Mouse (Mus musculus): ENCODE measurements around the gene Olfr1208. TPM values are rescaled to one million over a fixed set of nuclear protein-coding genes. Genes with fewer than 3 reads are reported as not detected.

Gene Olfr1208
- polyA plus RNA-seq (2015; fragmentation: Nextera tagmentation; extraction: Ambion mirVana): not detected in 2 replicates

GRCm38 (mm10) chr2:88902211-88902610, at the start of gene Olfr1208:
TSS of gene Olfr1208 (minus strand) at chr2:88902311.
- no peaks in the 10 kb centered on the region for H3K4me1 ChIP-seq
- no peaks in the 10 kb centered on the region for H3K27me3 ChIP-seq
- no peak within 1 kb of the TSS for H3K4me3 ChIP-seq
- H3K27ac ChIP-seq: no peak within 1 kb of the TSS
- H3K9ac ChIP-seq: no peak within 1 kb of the TSS
- H3K9me3 ChIP-seq: no peaks in the 10 kb centered on the region
- no peak within 1 kb of the TSS for H3K4me2 ChIP-seq
- no peak for ATAC-seq (ENCODE audit: insufficient number of reproducible peaks, insufficient read depth, low FRiP score, low TSS enrichment, low read depth)
- no peaks in the 10 kb centered on the region for H3K36me3 ChIP-seq

- no peak within 1 kb of the TSS for H3K4me3 ChIP-seq
- no peak for ATAC-seq (ENCODE audit: insufficient number of reproducible peaks, insufficient read depth, low FRiP score, low TSS enrichment, low read depth)
Measured at GRCm38 (mm10) chr2:88938011-88938410, 35.9 kb upstream of the Olfr1208 start, which contains the start of gene Olfr1211. TSS of gene Olfr1211 (minus strand) at chr2:88938111.

GRCm38 (mm10) chr2:88915057-88915456, 12.9 kb upstream of the Olfr1208 start, which contains the start of gene Olfr1209:
TSS of gene Olfr1209 (minus strand) at chr2:88915157.
- Histone ChIP-seq H3K27me3 (no peaks in the 10 kb centered on the region), H3K4me3 (no peak within 1 kb of the TSS), H3K9ac (no peak within 1 kb of the TSS), H3K27ac (no peak within 1 kb of the TSS), H3K4me1 (no peaks in the 10 kb centered on the region), H3K4me2 (no peak within 1 kb of the TSS), H3K9me3 (no peaks in the 10 kb centered on the region), H3K36me3 (no peaks in the 10 kb centered on the region)
- ATAC-seq (ENCODE audit: insufficient number of reproducible peaks, insufficient read depth, low FRiP score, low TSS enrichment, low read depth): no peak
- WGBS: 90% methylated on average over 3 of the region's 3 CpGs

More at GRCm38 (mm10) chr2:88938011-88938410, 35.9 kb upstream of the Olfr1208 start, which contains the start of gene Olfr1211:
- Histone ChIP-seq H3K4me2 (no peak within 1 kb of the TSS), H3K9ac (no peak within 1 kb of the TSS), H3K9me3 (no peaks in the 10 kb centered on the region), H3K36me3 (no peaks in the 10 kb centered on the region), H3K27ac (no peak within 1 kb of the TSS), H3K4me1 (no peaks in the 10 kb centered on the region), H3K27me3 (no peaks in the 10 kb centered on the region)
- 88% methylated on average over 1 of the region's 1 CpGs for WGBS

- Histone ChIP-seq H3K27ac (no peak within 1 kb of the TSS), H3K4me2 (no peak within 1 kb of the TSS), H3K9me3 (no peaks in the 10 kb centered on the region), H3K4me1 (no peaks in the 10 kb centered on the region), H3K4me3 (no peak within 1 kb of the TSS), H3K9ac (no peak within 1 kb of the TSS), H3K27me3 (no peaks in the 10 kb centered on the region), H3K36me3 (no peaks in the 10 kb centered on the region)
- ATAC-seq (ENCODE audit: insufficient number of reproducible peaks, insufficient read depth, low FRiP score, low TSS enrichment, low read depth): no peak
- WGBS: 79% methylated on average over 2 of the region's 2 CpGs
Measured at GRCm38 (mm10) chr2:88862931-88863330, 39.2 kb downstream of the Olfr1208 start, which contains the start of gene Olfr1206. TSS of gene Olfr1206 (plus strand) at chr2:88863231.

GRCm38 (mm10) chr2:88848992-88849391, 53.1 kb downstream of the Olfr1208 start, which contains the start of gene Olfr1204:
TSS of gene Olfr1204 (plus strand) at chr2:88849292.
- Histone ChIP-seq H3K36me3 (no peaks in the 10 kb centered on the region), H3K4me3 (no peak within 1 kb of the TSS), H3K9ac (no peak within 1 kb of the TSS), H3K4me2 (no peak within 1 kb of the TSS), H3K27ac (no peak within 1 kb of the TSS), H3K4me1 (no peaks in the 10 kb centered on the region), H3K9me3 (no peaks in the 10 kb centered on the region), H3K27me3 (no peaks in the 10 kb centered on the region)
- ATAC-seq (ENCODE audit: insufficient number of reproducible peaks, insufficient read depth, low FRiP score, low TSS enrichment, low read depth): no peak
- 85% methylated on average over 1 of the region's 1 CpGs for WGBS

Other genes starting within 250 kb of the Olfr1208 start
- not detected in 2 replicates for gene Olfr1193, start 226.7 kb downstream of the Olfr1208 start, polyA plus RNA-seq (2015; fragmentation: Nextera tagmentation; extraction: Ambion mirVana)
- gene Olfr1195, start 213.1 kb downstream of the Olfr1208 start, polyA plus RNA-seq (2015; fragmentation: Nextera tagmentation; extraction: Ambion mirVana): not detected in 2 replicates
- gene Olfr1196, start 197.7 kb downstream of the Olfr1208 start, polyA plus RNA-seq (2015; fragmentation: Nextera tagmentation; extraction: Ambion mirVana): not detected in 2 replicates
- gene Olfr1197, start 169.9 kb downstream of the Olfr1208 start, polyA plus RNA-seq (2015; fragmentation: Nextera tagmentation; extraction: Ambion mirVana): not detected in 2 replicates
- gene Olfr1198, start 150.9 kb downstream of the Olfr1208 start, polyA plus RNA-seq (2015; fragmentation: Nextera tagmentation; extraction: Ambion mirVana): not detected in 2 replicates
- gene Olfr1199, start 141.8 kb downstream of the Olfr1208 start, polyA plus RNA-seq (2015; fragmentation: Nextera tagmentation; extraction: Ambion mirVana): not detected in 2 replicates
- gene Olfr1200, start 131.8 kb downstream of the Olfr1208 start, polyA plus RNA-seq (2015; fragmentation: Nextera tagmentation; extraction: Ambion mirVana): not detected in 2 replicates
- gene Olfr1201, start 109.3 kb downstream of the Olfr1208 start, polyA plus RNA-seq (2015; fragmentation: Nextera tagmentation; extraction: Ambion mirVana): not detected in 2 replicates
- gene Olfr1202, start 87.8 kb downstream of the Olfr1208 start, polyA plus RNA-seq (2015; fragmentation: Nextera tagmentation; extraction: Ambion mirVana): not detected in 2 replicates
- not detected in 2 replicates for gene Olfr1205, start 72.6 kb downstream of the Olfr1208 start, polyA plus RNA-seq (2015; fragmentation: Nextera tagmentation; extraction: Ambion mirVana)
- gene Olfr1204, start 53.0 kb downstream of the Olfr1208 start, polyA plus RNA-seq (2015; fragmentation: Nextera tagmentation; extraction: Ambion mirVana): not detected in 2 replicates
- gene Olfr1206, start 39.1 kb downstream of the Olfr1208 start, polyA plus RNA-seq (2015; fragmentation: Nextera tagmentation; extraction: Ambion mirVana): not detected in 2 replicates
- gene Olfr1209, start 12.8 kb upstream of the Olfr1208 start, polyA plus RNA-seq (2015; fragmentation: Nextera tagmentation; extraction: Ambion mirVana): 0.10 TPM in 1 of 2 replicates, not detected in the other
- gene Olfr1211, start 35.8 kb upstream of the Olfr1208 start, polyA plus RNA-seq (2015; fragmentation: Nextera tagmentation; extraction: Ambion mirVana): not detected in 2 replicates
- not detected in 2 replicates for gene Olfr1212, start 51.7 kb upstream of the Olfr1208 start, polyA plus RNA-seq (2015; fragmentation: Nextera tagmentation; extraction: Ambion mirVana)
- not detected in 2 replicates for gene Gm13762, start 78.0 kb upstream of the Olfr1208 start, polyA plus RNA-seq (2015; fragmentation: Nextera tagmentation; extraction: Ambion mirVana)
- gene Olfr1214, start 90.3 kb upstream of the Olfr1208 start, polyA plus RNA-seq (2015; fragmentation: Nextera tagmentation; extraction: Ambion mirVana): not detected in 2 replicates
- not detected in 2 replicates for gene Olfr1215, start 104.7 kb upstream of the Olfr1208 start, polyA plus RNA-seq (2015; fragmentation: Nextera tagmentation; extraction: Ambion mirVana)
- not detected in 2 replicates for gene Olfr1216, start 116.0 kb upstream of the Olfr1208 start, polyA plus RNA-seq (2015; fragmentation: Nextera tagmentation; extraction: Ambion mirVana)
- gene Olfr1217, start 129.8 kb upstream of the Olfr1208 start, polyA plus RNA-seq (2015; fragmentation: Nextera tagmentation; extraction: Ambion mirVana): 0.07 TPM in 1 of 2 replicates, not detected in the other
- gene Olfr1218, start 158.9 kb upstream of the Olfr1208 start, polyA plus RNA-seq (2015; fragmentation: Nextera tagmentation; extraction: Ambion mirVana): not detected in 2 replicates
- not detected in 2 replicates for gene Olfr1219, start 181.2 kb upstream of the Olfr1208 start, polyA plus RNA-seq (2015; fragmentation: Nextera tagmentation; extraction: Ambion mirVana)
- gene Olfr1220, start 204.5 kb upstream of the Olfr1208 start, polyA plus RNA-seq (2015; fragmentation: Nextera tagmentation; extraction: Ambion mirVana): not detected in 2 replicates
- not detected in 2 replicates for gene Olfr1221, start 215.0 kb upstream of the Olfr1208 start, polyA plus RNA-seq (2015; fragmentation: Nextera tagmentation; extraction: Ambion mirVana)
- gene Olfr1222, start 230.7 kb upstream of the Olfr1208 start, polyA plus RNA-seq (2015; fragmentation: Nextera tagmentation; extraction: Ambion mirVana): not detected in 2 replicates
- not detected in 2 replicates for gene Olfr1223, start 249.2 kb upstream of the Olfr1208 start, polyA plus RNA-seq (2015; fragmentation: Nextera tagmentation; extraction: Ambion mirVana)

Measured in embryonic facial prominence, embryonic 13.5 days (tissue).